Mouse (Mus musculus) right cerebral cortex, postnatal 36 days (tissue): Measurements from ENCODE around the gene Syn1.

Source experiments
- DNase-seq, 2 experiments: peaks; one replicate each; pipeline ENCODE4 v3.0.0; 2022; ENCODE audit warnings: low spot score in 2 of 2, mixed read lengths in 1 of 2

The Syn1 gene

DNA sequence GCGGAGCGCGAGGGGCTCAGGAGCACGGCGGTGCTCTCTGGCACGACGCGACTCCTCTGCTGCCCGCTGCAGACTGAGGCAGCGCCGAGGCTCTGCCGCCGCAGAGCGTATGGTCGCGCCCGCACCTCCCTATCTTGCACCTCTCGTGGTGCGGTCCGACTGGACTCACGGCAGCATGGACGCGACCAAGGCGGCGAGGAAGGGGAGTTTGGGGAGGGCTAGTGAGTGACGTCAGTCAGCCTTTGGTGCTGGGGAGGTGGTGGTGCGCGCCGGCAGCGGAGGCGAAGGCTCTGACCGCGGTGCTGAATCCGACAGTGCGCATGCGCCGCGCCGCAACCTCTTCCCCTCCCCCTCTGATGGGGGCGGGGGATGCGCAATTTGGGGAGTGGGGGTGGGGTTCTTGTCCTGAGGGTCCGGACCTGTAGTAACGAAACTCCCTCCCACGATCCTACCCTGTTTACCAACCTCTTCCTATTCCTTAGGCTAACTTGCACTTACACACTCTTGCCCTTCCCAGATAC, at the start of gene Syn1:
Gene Syn1, minus strand, starts transcription at position 161 of the 521 bp plus-strand sequence.
- DNase-seq: peak; percentile 82 to 85

DNA sequence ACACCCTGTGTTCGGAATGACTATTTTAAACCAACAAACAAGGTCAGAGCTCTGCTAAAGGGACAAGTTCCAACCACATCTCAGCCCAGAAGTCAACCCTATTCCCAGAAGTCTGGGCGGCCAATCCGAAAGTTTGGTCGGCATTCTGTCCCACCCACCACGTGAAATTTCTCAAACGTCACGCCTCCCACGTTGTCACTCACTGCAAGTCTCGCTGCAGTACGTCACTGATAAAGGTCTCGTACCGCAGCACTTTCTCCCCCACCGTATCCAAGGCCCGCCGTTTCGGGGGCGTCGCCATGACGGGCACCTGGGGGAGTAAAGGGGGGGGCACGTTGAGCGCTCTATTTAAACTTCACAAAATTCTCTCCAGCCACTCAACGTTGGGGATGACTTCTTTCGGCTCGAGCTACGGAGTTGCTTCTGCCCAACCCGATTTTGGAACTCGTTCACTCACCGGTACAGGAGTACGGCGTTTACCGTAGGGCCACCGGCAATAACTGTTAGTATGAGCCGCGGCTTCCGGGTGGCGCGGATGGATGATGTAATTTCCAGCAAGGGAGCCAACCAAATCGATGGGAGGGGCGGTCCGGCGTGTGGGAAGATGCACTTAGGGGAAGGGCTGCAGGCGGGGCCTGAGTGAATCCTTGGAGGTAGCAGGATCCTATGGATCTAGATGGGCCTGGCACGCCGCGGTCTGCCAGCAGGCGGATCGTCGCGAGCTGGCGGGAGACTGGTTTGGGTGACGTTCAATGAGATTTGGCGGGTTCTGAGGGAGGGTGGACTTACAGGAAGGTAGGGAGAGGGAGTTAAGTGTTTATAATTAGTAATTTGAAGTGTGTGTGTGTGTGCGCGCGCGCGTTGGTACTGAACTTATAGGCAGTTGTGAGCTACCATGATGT, 40.9 kb upstream of the Syn1 start, which contains the start of gene Uxt:
Gene Uxt, minus strand, starts transcription at position 541 of the 902 bp plus-strand sequence.
- DNase-seq: peak; percentile 83 to 87

DNA sequence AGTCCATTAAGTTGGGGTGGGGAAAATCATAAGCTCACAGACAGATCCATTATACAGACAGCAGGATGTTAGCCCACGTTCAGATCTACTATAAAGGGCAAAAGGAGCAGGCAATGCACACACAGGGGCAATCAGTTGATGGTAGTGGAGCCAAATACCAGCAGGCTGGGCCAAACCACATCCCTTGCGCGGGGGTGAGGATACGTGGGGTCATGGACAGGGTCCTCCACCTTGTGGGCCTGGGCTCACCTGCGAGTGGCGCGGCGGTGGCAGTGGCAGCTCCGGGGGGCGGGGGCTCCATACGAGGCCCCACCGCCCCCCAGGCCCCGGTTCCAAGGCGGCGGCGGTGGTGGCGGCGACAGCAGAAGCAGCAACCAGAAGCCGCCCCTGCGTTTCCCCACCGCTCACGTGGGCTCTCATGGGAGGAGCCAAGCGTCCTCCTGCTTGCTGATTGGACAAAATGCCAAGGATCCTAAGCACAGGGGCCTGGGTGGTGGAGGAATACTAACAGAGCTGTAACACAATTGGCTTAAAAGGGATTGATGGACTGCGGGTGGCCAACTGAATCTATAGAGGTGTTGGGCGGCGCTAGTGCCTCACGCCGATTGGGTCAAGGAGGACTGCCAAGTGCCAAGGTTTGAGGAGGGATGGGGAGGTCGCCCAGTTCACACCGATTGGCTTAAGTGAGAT, 29.5 kb upstream of the Syn1 start, which contains the start of gene Elk1:
Gene Elk1, minus strand, starts transcription at position 418 of the 690 bp plus-strand sequence.
- DNase-seq: peak; percentile 81 to 86

DNA sequence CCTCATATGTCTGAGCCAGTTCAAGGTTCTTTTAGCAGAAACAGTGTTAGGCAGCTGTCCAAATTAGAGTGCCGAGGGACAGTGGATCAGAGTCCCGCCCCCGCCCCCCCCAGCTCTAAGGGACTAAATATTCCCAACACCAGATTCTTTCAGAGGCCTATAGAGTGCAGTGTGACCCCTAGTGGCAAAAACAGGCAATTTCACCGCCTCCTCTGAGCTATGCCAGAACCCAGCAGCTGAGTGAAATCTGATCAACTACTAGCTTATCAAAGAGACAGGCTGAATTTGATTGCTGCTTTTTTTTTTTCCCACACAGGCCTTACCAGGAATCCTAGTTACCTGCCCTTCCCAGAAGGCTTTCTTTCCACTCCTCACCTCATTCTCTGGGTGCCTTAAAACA, 25.3 kb upstream of the Syn1 start:
- DNase-seq: peak; percentile 32 to 59

DNA sequence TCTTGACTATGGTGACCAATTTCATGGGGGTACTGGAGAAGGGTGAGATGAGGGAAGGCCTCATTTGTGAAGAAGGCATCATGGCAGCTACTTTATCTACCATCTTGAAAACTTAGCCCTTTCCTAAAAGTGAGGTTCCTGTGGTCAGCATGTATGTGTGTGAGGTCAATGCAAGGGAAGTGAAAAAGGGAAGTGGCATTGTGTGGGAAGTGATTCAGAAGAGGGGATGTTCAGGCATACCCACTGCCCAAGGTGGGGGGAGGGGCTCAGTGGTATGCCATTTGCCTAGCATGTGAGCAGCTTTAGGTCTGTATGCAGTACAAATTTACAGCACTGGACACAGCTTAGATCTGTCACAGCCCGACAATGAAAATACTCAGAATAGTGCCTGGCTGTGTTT, 11.2 kb upstream of the Syn1 start:
- DNase-seq: no peak

DNA sequence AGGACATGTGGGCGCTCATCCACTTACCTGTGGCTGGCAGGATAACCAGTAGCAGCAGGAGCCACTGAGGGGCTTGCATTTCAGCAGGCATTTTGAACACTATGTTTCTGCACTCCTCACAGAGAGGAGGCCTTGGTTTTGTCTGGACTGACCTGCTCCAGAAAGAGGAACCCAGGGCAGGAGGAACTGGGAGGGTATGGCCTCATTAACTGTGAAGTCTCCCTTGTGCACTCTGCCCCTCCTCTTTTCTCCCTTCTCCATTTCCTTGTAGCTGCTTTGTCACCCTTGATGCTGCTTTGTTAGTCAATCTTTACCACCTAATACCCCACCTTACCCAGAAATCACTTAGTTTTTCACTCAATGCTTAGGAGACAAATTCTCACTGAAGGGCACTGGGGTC, 10.6 kb upstream of the Syn1 start, which contains the start of gene Cfp:
Gene Cfp, minus strand, starts transcription at position 192 of the 400 bp plus-strand sequence.
- DNase-seq: no peak

DNA sequence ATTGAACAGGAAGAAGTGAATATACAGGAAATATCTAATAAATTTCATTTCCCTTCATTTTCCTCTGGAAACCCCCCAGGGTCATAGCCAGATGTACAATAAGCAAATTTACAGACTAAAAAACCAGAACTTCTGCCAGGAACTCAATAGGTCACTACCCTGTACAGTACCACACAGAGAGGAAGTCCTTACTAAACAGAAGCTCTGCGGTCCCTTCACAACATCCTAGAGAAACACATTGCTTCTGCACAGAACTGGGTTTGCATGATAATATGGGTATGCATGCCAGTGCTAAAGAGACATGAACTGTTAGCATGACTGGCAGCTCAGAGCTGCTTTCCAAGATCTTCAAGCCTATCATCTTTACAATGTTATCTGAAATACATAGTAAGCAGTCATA, 9.1 kb upstream of the Syn1 start:
- no peak for DNase-seq

DNA sequence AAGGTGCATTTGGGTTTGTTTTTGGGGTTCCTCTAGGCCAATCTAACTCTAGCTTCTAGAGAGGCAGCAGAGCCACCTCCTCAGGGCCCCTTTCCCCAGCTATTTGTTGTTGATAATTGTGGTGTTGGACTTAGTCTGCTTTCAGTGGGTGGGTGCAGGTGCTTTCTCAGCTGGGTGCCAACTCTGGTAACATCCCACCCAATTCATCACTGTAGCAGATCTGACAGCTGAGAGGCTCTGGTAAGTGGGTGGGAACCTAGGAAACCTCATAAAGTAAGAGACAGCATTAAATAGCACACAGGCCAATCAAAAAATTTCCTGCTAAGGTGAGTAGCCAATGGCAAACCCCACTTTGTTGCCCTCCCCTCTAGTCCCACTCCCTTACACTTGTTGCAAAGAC, 4.2 kb upstream of the Syn1 start:
- no peak for DNase-seq

DNA sequence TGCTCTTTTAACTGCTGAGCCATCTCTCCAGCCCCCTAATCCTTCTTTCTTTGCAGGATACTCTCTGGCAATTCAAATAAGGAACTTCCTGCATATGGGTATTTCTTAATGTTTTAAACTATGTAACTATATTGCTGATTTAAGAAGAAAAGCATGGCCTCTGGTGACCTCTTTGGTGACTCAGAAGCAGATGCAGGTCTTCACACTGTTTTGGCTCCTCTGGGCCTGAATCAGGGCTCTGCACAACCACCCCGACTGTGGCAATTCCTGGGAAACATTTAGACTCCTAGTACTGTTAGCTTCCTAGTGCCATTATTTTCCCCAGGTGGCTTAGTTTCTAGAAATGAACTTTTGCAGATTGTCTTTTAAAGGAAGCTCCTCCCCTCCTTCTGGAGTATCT, 2.7 kb upstream of the Syn1 start:
- DNase-seq: no peak

DNA sequence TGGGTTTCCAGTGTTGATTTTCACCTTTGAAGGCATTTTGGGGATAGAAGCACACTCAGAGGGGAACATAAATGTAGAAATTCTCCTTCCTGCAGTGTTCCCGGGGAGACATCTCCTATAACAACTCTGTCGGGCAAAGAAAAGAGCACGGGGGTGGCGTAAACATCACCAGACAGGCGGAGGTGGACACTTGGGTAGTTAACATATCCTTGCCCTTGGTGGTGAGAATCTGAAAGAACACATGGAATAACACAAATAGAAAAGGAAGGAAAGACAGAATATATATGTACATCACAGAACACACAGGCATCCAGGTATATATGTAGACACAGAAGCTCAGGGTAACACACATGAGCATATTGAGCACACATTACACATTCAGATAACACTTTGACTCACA, 562 bp upstream of the Syn1 start:
- peak in 1 of 2 experiments; percentile 32 for DNase-seq

DNA sequence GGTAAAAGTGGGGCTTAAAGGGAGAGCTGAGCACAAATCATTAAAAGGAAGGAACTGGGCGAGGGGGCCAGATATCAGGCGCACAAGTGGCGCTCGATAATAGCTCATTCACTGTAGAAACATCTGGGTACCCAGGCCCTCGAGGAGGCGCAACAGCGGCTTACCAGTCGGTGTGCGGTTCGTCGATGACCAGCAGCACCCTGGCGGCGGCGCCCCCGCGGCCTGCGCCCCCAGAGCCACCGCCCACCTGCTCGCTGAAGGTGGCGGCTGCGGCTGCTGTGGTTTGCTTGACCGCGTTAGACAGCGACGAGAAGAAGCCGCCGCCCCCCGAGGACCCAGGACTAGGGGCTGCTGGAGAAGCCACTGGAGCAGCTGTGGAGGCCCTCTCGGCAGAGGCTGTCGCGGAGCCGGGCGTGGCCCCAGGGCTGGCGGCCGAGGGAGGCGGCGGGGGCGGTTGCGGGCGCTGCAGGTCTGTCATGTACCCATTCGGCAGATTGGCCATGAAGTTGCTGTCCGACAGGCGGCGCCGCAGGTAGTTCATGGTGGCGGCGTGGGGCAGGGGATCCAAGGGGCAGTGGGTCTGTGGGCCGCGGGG, 458 bp downstream of the Syn1 start:
- peak; percentile 14 to 27 for DNase-seq

DNA sequence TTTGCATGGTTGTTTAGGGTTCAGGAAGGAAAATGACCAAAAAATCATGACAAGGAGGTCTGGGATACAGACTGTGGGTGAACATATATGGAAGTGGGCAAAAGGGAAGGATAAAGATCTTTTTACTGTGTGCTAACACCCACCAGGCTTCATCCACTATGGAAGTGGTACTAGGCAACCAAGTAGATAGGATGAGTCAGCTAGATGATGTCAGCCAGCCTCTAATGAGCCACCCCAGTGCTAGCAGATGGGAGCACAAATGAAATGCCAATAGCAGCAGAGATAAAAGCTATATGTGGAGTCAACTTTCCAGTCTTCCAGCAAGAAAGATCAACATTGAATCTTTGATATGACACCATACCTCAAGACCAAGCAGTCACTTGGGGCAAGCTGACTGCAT, 5.7 kb downstream of the Syn1 start:
- peak in 1 of 2 experiments; percentile 23 for DNase-seq

DNA sequence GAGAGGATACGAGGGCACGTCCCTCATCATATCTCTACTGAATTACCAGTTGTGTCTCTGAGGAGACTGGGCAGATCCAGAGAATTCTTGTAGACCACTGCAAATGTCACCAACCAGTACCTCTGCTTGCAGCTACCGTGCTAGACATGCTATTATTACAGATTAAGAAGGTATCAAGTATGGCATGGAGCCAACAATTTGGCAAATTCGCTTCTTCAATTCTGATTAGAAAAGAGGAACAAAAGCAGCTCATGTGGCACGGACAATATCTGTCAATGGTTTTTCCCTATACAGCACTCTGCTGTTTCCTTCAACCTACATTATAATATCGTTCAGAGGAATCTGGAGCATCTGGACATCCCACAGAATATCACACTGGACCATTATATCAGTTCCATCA, 7.1 kb downstream of the Syn1 start:
- DNase-seq: no peak

DNA sequence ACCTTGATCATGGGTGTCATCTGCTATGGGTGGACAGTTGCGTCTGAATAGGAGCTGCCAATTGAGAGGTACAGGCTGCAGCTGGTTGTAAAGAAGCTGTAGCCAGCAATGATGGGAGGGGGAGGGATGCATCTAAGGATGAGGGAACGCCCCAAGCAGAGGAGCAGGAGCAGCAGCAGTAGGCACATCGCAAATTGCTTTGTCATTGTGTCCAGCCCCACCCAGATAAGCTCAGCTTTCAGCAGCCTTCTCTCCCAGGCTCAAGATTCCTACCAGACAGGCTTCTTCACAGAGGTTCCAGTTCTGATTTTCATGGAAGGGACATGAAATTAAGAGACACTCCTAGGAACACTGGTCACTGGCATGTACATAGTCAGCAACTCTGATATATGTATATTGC, 10.7 kb downstream of the Syn1 start:
- DNase-seq: no peak

DNA sequence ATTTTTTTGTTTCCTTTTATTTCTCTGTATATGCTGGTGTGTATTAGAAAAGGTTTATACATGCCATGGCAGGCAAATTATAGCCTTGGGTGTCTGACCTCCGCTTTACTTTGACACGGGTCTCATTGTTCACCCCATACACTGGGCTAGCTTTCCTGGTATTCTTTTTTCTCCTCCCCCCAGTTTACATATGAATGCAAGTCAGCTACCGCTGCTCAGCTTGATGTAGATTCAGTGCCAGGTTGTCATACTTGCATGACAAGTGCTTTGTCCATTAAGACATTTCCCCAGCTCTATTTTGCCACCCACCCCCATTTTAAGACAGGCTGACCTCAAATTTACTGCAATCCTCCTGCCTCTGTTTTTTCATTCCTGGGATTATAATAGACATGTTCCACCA, 45.6 kb downstream of the Syn1 start:
- DNase-seq: no peak

DNA sequence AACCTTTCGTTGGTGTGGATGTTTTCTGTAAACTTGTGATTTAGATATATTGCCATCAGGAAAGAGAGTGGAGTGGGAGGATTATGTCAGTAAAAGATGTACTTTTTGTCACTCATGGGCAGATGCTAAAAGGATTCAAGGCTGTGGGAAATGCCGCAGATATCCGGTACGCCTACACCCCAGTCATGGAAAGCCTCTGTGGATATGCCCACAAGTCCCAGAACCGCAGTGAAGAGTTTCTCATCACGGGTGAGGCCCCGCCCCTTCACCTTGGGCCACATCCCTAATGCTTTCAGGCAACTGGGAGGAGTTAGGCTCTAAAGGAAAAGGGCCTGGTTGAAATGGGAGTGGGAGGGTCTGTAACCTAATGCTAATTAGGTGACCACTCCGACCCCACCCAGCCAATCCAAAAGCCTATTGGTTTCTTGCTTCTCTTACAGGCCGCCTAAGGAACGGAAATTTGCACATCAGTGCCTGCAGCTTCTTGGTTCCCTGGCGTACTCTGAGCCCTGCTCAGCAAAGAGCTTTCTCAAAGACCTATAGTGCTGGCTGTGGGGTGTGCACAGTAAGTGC, 47.8 kb downstream of the Syn1 start:
- peak in 1 of 2 experiments; percentile 33 for DNase-seq

DNA sequence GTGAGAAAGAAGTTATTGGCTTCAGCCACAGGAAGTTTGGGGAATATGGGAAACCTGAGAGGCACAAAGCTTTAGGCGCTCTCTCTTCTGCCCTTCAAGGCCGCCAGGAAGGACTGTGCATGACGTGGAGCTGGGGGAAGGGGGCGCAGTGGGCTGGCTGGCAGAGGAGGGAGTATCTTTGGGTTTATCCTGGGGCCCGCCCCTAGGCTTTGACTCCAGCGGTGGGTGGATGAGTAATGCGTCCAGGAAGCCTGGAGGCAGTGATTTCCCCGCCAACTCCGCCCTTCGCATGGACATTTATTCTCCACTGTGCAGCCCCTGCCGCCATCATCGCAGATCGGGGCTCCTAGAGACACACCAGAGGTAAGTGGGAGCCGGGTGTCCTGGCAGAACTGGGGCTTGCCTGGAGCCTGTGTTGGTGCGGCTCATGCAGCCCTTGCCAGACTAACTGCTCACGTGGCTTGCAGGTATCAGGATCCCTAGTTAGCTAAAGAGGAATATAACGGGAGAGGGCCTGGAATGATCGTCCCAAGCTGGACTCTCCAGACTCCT, 50.8 kb downstream of the Syn1 start, which contains the start of gene Timp1:
Gene Timp1, plus strand, starts transcription at position 205 of the 552 bp plus-strand sequence.
- peak; percentile 12 to 19 for DNase-seq

DNA sequence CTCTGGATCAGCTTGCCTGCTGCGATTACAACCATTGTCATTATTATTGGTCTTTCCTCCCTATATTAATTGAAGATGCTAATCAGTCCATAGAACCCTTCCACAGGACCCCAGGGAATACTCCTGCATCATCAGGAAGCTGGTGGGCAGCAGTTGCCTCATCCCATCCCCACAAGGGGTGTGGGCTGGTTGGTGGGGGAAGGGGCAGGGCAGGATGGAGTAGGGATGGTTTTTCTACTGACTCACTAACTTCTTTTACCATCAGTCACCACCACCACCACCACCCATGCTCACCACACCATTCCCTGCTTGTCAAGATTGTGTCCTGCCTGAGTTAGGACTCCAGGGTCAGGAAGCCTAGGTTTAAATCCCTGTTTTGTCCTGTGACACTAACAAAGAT, 51.6 kb downstream of the Syn1 start:
- DNase-seq: no peak

DNA sequence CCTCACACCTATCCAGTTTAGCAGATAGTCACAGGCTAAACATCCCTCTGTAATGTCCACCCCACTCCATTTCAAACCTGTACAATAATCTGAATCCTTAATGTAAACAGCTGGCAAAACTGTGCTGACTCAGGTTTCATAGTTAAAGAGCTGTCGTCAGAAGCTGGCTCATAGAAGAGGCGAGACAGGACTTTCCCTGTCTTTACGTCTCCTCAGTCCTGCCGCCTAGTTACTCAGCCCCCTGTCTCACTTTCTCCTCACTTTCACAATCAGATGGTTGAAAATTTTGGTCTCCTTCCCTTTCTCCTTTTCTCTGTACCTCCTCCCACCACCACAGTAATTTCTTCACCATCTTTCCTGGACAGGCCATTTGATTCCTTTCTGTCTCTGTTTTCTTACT, 52.7 kb downstream of the Syn1 start:
- no peak for DNase-seq

DNA sequence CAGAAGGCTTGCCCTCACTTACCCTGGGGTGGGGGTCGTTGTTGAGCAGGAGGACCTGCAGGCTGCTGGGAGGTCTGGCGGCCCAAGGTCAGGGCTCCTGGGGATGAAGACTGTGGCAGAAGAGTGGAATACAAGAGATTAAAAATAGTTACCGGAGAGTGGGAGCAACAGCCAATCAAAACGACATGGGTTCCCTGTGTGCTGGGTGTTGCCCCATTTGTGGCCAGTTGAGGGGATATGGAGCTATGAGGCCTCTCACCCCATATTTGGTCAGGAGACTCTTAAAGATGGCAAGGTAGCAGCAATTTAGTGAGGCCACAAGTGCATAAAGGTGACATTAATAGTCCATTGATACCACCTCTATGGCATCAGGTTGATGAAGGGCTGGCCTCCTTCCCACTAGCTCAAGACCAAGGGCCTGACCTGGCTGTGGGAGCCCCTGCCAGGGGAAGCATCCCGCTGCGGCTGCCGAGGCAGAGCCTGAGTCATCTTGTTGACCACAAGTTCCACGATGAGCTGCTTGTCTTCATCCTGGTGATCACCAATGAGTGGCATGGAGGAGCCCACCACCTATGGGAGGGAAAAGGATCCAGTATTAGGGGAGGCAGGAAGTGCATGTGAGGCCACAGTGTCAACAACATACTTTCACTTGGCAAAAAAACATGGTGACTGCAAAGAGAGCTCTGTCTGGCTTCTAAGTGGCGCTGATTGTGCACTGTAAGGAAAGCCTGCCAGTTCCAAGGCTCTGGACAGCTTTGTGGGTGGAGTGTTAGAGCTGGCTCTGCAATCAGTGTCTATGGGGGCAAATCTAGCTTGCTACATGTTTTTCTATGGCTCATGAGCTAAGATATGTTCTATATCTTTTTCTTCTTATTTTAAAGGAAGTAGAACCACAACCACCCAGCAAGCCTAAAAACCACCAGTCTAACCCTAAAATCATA, 57.4 kb downstream of the Syn1 start:
- peak in 1 of 2 experiments; percentile 25 for DNase-seq
